Mouse (Mus musculus): ENCODE measurements around the gene Filip1. TPM values are rescaled to one million over a fixed set of nuclear protein-coding genes. Genes with fewer than 3 reads are reported as not detected.

The Filip1 gene
- polyA plus RNA-seq, 1 experiment from 2014 or later: 11.1 TPM

DNA sequence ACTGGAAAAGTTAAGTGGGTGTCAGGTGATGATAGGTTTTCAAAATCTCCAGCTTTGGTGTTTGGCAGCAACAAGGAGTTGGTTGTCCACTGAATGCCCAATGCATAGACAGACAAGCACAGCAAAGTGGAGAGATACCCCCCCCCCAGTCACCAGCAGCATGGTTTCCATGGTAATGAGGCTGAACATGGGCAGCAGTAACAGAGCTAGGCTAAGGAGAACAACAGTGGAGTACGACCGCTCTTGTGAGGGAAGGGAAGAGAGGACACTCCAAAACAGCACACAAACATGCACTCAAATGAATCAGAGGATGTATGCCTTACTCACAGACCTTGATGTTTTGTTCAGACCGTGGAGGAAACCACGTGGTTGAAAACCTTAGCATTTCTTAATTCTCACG is 37.5 kb downstream of the Filip1 start:
- no peaks in the 10 kb centered on the region for H3K36me3 ChIP-seq (ENCODE audit: control insufficient read depth, insufficient read depth, low read length)
- no peak overlapping the region for H3K9ac ChIP-seq (ENCODE audit: low read length)
- peak overlapping the region; percentile 8; the same call in 1 of the 2 replicates for H3K4me2 ChIP-seq (ENCODE audit: low read depth, low read length)
- no peaks in the 10 kb centered on the region for H3K9me3 ChIP-seq (replicated peaks; ENCODE audit: control insufficient read depth, low read length)
- peaks cover 9% of the 10 kb centered on the region for H3K4me1 ChIP-seq (ENCODE audit: control insufficient read depth, insufficient read depth, low read length)
- 69% methylated on average over 5 of the region's 5 CpGs for WGBS
- peak overlapping the region; percentile 9 for H3K4me3 ChIP-seq (replicated peaks; ENCODE audit: low read length)
- no peak overlapping the region; the same call in 1 of the 2 replicates for H3K27ac ChIP-seq (ENCODE audit: low read length)
- H3K27me3 ChIP-seq (ENCODE audit: control insufficient read depth, insufficient read depth, low read length): no peaks in the 10 kb centered on the region
- ATAC-seq (ENCODE audit: insufficient read depth, low FRiP score): no peak

DNA sequence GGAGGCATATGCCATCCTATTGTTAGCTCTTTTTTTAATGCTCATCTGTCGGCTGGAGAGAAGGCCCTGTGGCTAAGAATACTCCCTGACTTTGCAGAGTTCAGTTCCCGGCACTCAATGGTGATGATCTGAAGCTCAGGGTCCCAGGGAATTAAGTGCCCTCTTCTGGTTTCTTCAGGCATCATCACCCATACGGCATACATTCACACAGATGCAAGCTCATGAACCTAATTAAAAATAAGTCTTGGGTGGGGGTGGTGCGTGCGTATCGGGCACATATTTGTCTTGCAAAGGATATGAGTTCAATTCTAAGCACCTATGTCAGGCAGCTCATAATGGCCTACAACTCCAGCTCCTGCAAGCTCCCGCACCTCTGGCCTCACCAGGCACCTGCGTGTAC is 39.1 kb downstream of the Filip1 start:
- peaks cover 14% of the 10 kb centered on the region for H3K4me1 ChIP-seq (ENCODE audit: control insufficient read depth, insufficient read depth, low read length)
- no peaks in the 10 kb centered on the region for H3K36me3 ChIP-seq (ENCODE audit: control insufficient read depth, insufficient read depth, low read length)
- H3K9me3 ChIP-seq (replicated peaks; ENCODE audit: control insufficient read depth, low read length): no peaks in the 10 kb centered on the region
- ATAC-seq (ENCODE audit: insufficient read depth, low FRiP score): no peak
- H3K4me3 ChIP-seq (replicated peaks; ENCODE audit: low read length): no peak overlapping the region
- H3K9ac ChIP-seq (ENCODE audit: low read length): no peak overlapping the region
- H3K4me2 ChIP-seq (ENCODE audit: low read depth, low read length): no peak overlapping the region
- no peak overlapping the region for H3K27ac ChIP-seq (ENCODE audit: low read length)
- H3K27me3 ChIP-seq (ENCODE audit: control insufficient read depth, insufficient read depth, low read length): no peaks in the 10 kb centered on the region
- WGBS: 91% methylated on average over 8 of the region's 8 CpGs

DNA sequence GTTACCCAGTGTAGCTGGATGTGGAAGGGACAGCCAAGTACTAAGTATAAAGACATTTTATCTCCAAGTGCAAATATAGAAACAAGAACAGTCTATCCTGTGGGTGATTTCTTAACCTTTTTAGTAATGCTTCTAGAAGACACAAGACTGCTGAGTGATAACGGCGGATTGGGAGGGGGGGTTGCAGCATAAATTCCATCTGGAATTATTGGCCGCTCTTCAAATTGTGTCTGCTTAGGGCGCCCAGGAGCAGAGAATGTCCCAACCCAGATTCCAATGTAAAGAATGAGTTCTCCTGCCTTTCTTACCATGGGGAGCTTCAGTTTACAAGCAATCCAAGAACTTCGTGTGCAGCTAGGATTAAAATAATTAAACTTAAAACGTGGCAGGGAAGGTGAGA is 39.9 kb downstream of the Filip1 start:
- H3K9ac ChIP-seq (ENCODE audit: low read length): no peak overlapping the region
- 64% methylated on average over 6 of the region's 6 CpGs for WGBS
- H3K4me1 ChIP-seq (ENCODE audit: control insufficient read depth, insufficient read depth, low read length): peaks cover 11% of the 10 kb centered on the region
- H3K4me3 ChIP-seq (replicated peaks; ENCODE audit: low read length): no peak overlapping the region
- H3K9me3 ChIP-seq (replicated peaks; ENCODE audit: control insufficient read depth, low read length): no peaks in the 10 kb centered on the region
- H3K27me3 ChIP-seq (ENCODE audit: control insufficient read depth, insufficient read depth, low read length): no peaks in the 10 kb centered on the region
- H3K36me3 ChIP-seq (ENCODE audit: control insufficient read depth, insufficient read depth, low read length): no peaks in the 10 kb centered on the region
- no peak for ATAC-seq (ENCODE audit: insufficient read depth, low FRiP score)
- H3K27ac ChIP-seq (ENCODE audit: low read length): no peak overlapping the region; the same call in 1 of the 2 replicates
- H3K4me2 ChIP-seq (ENCODE audit: low read depth, low read length): no peak overlapping the region

DNA sequence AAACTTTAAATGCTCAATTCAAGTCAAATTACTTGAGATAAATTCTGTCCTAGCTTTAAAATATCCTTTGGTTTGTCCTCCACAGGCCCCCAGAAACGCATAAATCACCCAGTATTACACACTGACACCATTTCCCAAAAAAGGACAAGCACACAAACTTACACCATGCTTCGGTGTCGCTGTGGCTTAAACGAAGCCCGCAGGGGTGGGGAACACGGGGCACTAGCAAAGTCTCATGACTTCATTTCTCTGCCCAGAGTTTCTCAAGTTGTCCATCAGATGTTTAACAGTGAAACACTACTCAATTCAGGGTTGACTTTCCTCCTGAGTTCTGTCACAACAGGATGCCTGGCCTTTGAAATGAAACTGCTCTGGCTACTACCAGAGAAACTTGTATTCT is 41.0 kb downstream of the Filip1 start:
- H3K4me1 ChIP-seq (ENCODE audit: control insufficient read depth, insufficient read depth, low read length): peaks cover 14% of the 10 kb centered on the region; the same call in 1 of the 2 replicates

DNA sequence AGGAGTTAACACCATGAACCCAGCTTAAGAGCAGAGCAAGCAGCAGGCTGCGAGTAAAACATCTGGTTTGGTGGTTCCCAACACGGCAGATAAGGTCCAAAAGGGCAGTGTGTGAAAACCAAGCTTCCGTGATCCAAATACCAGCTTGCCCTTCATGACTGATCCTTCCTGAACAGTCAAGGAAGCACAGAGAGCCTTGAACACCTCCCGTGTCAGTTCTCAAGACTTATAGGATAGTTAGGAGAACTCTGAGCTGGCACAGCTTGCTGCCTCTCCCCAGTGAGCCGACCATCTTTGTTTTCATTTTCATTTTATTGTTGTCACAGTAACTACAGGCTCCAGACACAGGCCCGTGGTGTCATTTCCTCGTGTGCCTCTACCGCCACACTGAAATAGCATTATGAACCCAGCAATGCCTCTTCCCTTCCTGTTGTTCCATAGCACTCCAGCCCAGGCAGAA is 42.0 kb downstream of the Filip1 start:
- Histone ChIP-seq H3K4me2 (ENCODE audit: low read depth, low read length) (peak overlapping the region; percentile 23; the same call in 1 of the 2 replicates), H3K27ac (ENCODE audit: low read length) (peak overlapping the region; percentile 88), H3K9ac (ENCODE audit: low read length) (peak overlapping the region; percentile 17; the same call in 1 of the 2 replicates), H3K4me1 (ENCODE audit: control insufficient read depth, insufficient read depth, low read length) (peaks cover 14% of the 10 kb centered on the region; the same call in 1 of the 2 replicates), H3K9me3 (replicated peaks; ENCODE audit: control insufficient read depth, low read length) (no peaks in the 10 kb centered on the region), H3K36me3 (ENCODE audit: control insufficient read depth, insufficient read depth, low read length) (no peaks in the 10 kb centered on the region), H3K27me3 (ENCODE audit: control insufficient read depth, insufficient read depth, low read length) (no peaks in the 10 kb centered on the region), H3K4me3 (replicated peaks; ENCODE audit: low read length) (no peak overlapping the region)
- ATAC-seq (ENCODE audit: insufficient read depth, low FRiP score): no peak
- 52% methylated on average over 8 of the region's 8 CpGs for WGBS

More for the DNA sequence above, 41.0 kb downstream of the Filip1 start:
- peak; percentile 75; the same call in 1 of the 2 replicates for ATAC-seq (ENCODE audit: insufficient read depth, low FRiP score)
- H3K27me3 ChIP-seq (ENCODE audit: control insufficient read depth, insufficient read depth, low read length): no peaks in the 10 kb centered on the region
- no peaks in the 10 kb centered on the region for H3K36me3 ChIP-seq (ENCODE audit: control insufficient read depth, insufficient read depth, low read length)
- peak overlapping the region; percentile 88 for H3K27ac ChIP-seq (ENCODE audit: low read length)
- no peak overlapping the region for H3K4me2 ChIP-seq (ENCODE audit: low read depth, low read length)
- no peaks in the 10 kb centered on the region for H3K9me3 ChIP-seq (replicated peaks; ENCODE audit: control insufficient read depth, low read length)
- no peak overlapping the region for H3K9ac ChIP-seq (ENCODE audit: low read length)
- H3K4me3 ChIP-seq (replicated peaks; ENCODE audit: low read length): no peak overlapping the region
- WGBS: 54% methylated on average over 6 of the region's 6 CpGs

DNA sequence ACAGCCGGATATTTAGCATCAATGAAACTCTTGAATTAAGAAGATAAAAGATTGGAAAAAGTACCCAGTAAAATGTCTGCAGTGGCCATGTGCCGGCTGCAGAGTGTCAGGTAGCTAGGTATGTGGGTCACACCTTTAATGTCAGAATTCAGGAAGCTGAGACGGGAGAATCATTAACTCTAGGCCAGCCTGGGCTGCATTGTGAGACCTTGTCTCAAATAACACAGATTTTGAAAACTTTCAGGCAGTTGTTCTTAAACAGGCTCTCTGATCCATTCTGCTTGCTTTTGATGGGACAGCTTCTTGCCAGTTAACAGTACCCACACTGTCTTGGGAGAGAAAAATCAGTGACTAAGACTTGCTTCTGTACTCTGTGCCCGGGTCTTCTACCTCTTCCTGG is 43.1 kb downstream of the Filip1 start:
- ATAC-seq (ENCODE audit: insufficient read depth, low FRiP score): no peak
- Histone ChIP-seq H3K27me3 (ENCODE audit: control insufficient read depth, insufficient read depth, low read length) (no peaks in the 10 kb centered on the region), H3K27ac (ENCODE audit: low read length) (no peak overlapping the region), H3K36me3 (ENCODE audit: control insufficient read depth, insufficient read depth, low read length) (no peaks in the 10 kb centered on the region), H3K4me3 (replicated peaks; ENCODE audit: low read length) (no peak overlapping the region), H3K9me3 (replicated peaks; ENCODE audit: control insufficient read depth, low read length) (no peaks in the 10 kb centered on the region), H3K4me2 (ENCODE audit: low read depth, low read length) (no peak overlapping the region), H3K4me1 (ENCODE audit: control insufficient read depth, insufficient read depth, low read length) (peaks cover 14% of the 10 kb centered on the region; the same call in 1 of the 2 replicates), H3K9ac (ENCODE audit: low read length) (no peak overlapping the region)
- WGBS: 66% methylated on average over 4 of the region's 4 CpGs

DNA sequence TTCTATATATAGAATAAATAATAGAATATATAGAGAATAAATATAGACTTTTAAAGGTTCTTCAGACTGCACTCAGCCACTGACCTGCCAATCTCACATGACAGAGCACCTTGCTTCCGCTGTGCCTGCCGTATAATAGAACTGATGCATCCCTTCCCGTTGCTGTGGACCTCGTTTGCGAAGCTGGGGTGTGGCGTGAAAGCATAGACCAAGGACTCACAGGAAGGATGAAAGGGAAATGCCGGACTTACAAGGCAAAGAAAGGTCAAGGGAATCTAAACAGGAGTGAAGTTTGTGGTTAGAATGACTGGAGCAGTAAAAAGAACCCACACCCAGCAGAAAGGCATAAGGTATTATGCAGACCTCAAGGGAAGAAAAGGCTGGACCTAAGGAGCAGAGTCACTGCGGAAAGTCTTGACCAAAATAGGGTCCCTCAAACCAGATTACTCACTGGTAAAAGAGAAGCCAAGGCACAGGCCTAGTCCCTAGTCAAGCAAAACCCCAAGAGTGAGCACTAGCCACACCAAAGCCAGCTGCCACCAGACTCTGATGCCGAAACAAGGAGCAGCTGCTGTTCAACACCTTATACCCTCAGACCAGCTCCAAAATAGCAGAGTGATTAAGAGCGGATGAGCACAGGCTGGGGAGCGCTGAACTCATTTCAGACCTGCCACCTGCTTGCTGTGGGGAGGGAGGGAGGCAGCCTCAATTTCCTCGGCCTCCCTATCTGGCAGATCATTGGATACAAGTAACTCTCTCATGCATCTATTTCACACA is 45.8 kb downstream of the Filip1 start:
- Histone ChIP-seq H3K9me3 (replicated peaks; ENCODE audit: control insufficient read depth, low read length) (no peaks in the 10 kb centered on the region), H3K9ac (ENCODE audit: low read length) (no peak overlapping the region), H3K4me1 (ENCODE audit: control insufficient read depth, insufficient read depth, low read length) (peaks cover 11% of the 10 kb centered on the region; the same call in 1 of the 2 replicates), H3K27ac (ENCODE audit: low read length) (no peak overlapping the region), H3K27me3 (ENCODE audit: control insufficient read depth, insufficient read depth, low read length) (no peaks in the 10 kb centered on the region), H3K4me2 (ENCODE audit: low read depth, low read length) (no peak overlapping the region), H3K36me3 (ENCODE audit: control insufficient read depth, insufficient read depth, low read length) (no peaks in the 10 kb centered on the region), H3K4me3 (replicated peaks; ENCODE audit: low read length) (no peak overlapping the region)
- WGBS: 63% methylated on average over 12 of the region's 12 CpGs
- ATAC-seq (ENCODE audit: insufficient read depth, low FRiP score): no peak

DNA sequence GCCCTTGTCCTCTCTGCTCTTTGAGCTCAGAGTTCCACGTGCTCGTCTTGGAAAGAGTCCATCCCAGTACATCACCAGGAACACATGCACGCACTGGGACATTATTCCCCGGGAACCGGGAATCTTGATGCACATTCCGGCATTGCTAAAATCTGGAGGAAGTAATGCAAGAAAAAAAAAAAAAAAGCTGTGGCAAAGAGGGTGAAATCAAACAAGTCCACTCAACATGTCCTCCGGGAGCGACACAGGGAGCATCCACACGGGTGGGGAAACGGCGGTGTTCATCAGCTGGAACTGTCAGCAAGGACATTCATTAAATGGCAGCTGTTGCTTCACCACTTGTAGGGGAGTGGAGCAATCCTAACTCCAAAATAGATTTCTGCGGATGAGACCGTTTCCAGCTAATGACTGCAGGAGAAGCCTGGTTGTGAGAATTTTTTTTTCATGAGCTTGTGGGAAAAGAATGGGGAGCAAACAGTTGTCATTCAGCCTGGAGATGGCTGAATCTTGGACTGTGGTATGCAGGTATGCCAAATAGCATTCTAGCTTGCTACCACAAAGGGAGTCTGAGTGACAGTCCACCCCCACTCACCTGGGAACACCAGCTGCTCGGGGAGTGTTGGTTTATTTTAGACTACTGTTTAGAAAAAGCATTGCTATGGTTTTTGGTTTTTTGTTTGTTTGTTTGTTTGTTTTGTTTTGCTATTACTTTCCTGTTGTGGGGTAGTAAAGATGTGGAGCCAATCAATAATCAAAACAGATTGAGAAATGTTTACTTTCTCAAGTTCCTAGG is 46.9 kb downstream of the Filip1 start:
- Histone ChIP-seq H3K4me1 (ENCODE audit: control insufficient read depth, insufficient read depth, low read length) (peaks cover 11% of the 10 kb centered on the region; the same call in 1 of the 2 replicates), H3K4me2 (ENCODE audit: low read depth, low read length) (peak overlapping the region; percentile 18; the same call in 1 of the 2 replicates), H3K27me3 (ENCODE audit: control insufficient read depth, insufficient read depth, low read length) (no peaks in the 10 kb centered on the region), H3K9me3 (replicated peaks; ENCODE audit: control insufficient read depth, low read length) (no peaks in the 10 kb centered on the region), H3K9ac (ENCODE audit: low read length) (no peak overlapping the region), H3K36me3 (ENCODE audit: control insufficient read depth, insufficient read depth, low read length) (no peaks in the 10 kb centered on the region), H3K27ac (ENCODE audit: low read length) (no peak overlapping the region), H3K4me3 (replicated peaks; ENCODE audit: low read length) (no peak overlapping the region)
- no peak for ATAC-seq (ENCODE audit: insufficient read depth, low FRiP score)
- WGBS: 54% methylated on average over 14 of the region's 14 CpGs

DNA sequence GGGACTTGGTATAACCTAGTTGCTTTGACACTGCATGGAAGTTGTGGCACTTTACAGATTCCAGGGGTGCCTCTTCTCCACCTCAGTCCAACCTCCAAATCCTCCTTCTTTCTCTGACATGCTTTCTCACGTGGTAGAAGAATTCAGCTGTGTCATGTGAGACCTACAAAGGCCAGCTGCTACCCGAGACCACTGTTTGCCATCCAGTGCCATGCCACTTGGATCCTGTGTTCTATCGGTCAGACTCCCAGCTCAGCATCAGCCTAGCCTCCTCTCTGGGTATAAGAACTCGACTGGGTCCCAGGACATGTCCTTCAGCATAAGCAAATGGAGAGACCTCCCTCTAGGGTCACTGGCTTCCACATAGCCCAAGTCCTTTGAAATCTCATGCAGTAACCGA is 47.6 kb downstream of the Filip1 start:
- H3K27me3 ChIP-seq (ENCODE audit: control insufficient read depth, insufficient read depth, low read length): no peaks in the 10 kb centered on the region
- no peak overlapping the region for H3K4me3 ChIP-seq (replicated peaks; ENCODE audit: low read length)
- H3K9ac ChIP-seq (ENCODE audit: low read length): no peak overlapping the region
- no peak overlapping the region for H3K27ac ChIP-seq (ENCODE audit: low read length)
- no peak overlapping the region for H3K4me2 ChIP-seq (ENCODE audit: low read depth, low read length)
- H3K9me3 ChIP-seq (replicated peaks; ENCODE audit: control insufficient read depth, low read length): no peaks in the 10 kb centered on the region
- ATAC-seq (ENCODE audit: insufficient read depth, low FRiP score): no peak
- no peaks in the 10 kb centered on the region for H3K36me3 ChIP-seq (ENCODE audit: control insufficient read depth, insufficient read depth, low read length)
- peaks cover 11% of the 10 kb centered on the region; the same call in 1 of the 2 replicates for H3K4me1 ChIP-seq (ENCODE audit: control insufficient read depth, insufficient read depth, low read length)
- 70% methylated on average over 5 of the region's 5 CpGs for WGBS
